Mouse (Mus musculus) liver, postnatal 0 days (tissue): Measurements from ENCODE around the gene Adcy9. TPM values are rescaled to one million over a fixed set of nuclear protein-coding genes. Genes with fewer than 3 reads are reported as not detected.
A peak's percentile ranks its signal among the peaks of the same experiment; 100 is the strongest.

ENCODE experiments used
- ATAC-seq: fragments of 200-750 bp; cut with Nextera tagmentation; 2 replicates; pipeline ENCODE4 v1.8.0; 2017; ENCODE audit warnings: mild to moderate bottlenecking, moderate library complexity
- DNase-seq: peaks from one replicate; pipeline ENCODE4 v3.0.0-alpha.2; 2016
- H3K27ac ChIP-seq: fragments of 300-500 bp; sonication (generic); 2 replicates; pipeline ENCODE4 v1.5.1; 2014; ENCODE audit warnings: antibody characterized with exemption, moderate library complexity, mild to moderate bottlenecking, low read depth
- H3K27me3 ChIP-seq: fragments of 300-500 bp; sonication (generic); 2 replicates; pipeline ENCODE4 v1.6.1; 2014; ENCODE audit warnings: low read length, control low read depth, mixed read lengths; ENCODE audit not compliant: insufficient read depth
- H3K36me3 ChIP-seq: fragments of 300-500 bp; sonication (generic); replicated peaks from 2 replicates; pipeline ENCODE4 v1.6.1; 2014; ENCODE audit warnings: mild to moderate bottlenecking, control low read depth, low read length, moderate library complexity, mixed read lengths; ENCODE audit not compliant: insufficient read depth
- H3K4me1 ChIP-seq: fragments of 300-500 bp; sonication (generic); 2 replicates; pipeline ENCODE4 v1.6.1; 2014; ENCODE audit warnings: antibody characterized with exemption, mild to moderate bottlenecking, control low read depth; ENCODE audit not compliant: insufficient read depth
- H3K4me2 ChIP-seq: fragments of 300-500 bp; sonication (generic); 2 replicates; pipeline ENCODE4 v1.6.1; 2014; ENCODE audit warnings: low read depth, mild to moderate bottlenecking, low read length, moderate library complexity, mixed read lengths
- H3K4me3 ChIP-seq: fragments of 300-500 bp; sonication (generic); 2 replicates; pipeline ENCODE4 v1.5.1; 2014; ENCODE audit warnings: low read depth, low read length
- H3K9ac ChIP-seq: fragments of 300-500 bp; sonication (generic); replicated peaks from 2 replicates; pipeline ENCODE4 v1.6.1; 2014; ENCODE audit warnings: mild to moderate bottlenecking, moderate library complexity
- H3K9me3 ChIP-seq: fragments of 300-500 bp; sonication (generic); 2 replicates; pipeline ENCODE4 v1.6.1; 2016; ENCODE audit warnings: mild to moderate bottlenecking, control low read depth, low read length, mixed read lengths
- CTCF ChIP-seq: sonication (generic); IDR thresholded peaks from 2 replicates; pipeline ENCODE4 v1.5.1; 2016; ENCODE audit warnings: antibody characterized with exemption, low read depth
- EP300 ChIP-seq: IDR thresholded peaks from 2 replicates; pipeline ENCODE4 v1.6.1; 2016; ENCODE audit warnings: antibody characterized with exemption, low read depth, mild to moderate bottlenecking
- WGBS: fragments of 180-500 bp; shearing (Covaris S2); extraction: QIAGEN DNeasy Blood & Tissue Kit; methylation state at CpG from one replicate; pipeline ENCODE4 v1.1.7; 2014; ENCODE audit not compliant: insufficient replicate concordance; 5-methylcytosine and 5-hydroxymethylcytosine counted together
- polyA plus RNA-seq: library from polyadenylated mRNA; unstranded; fragments of >200 nt; fragmentation: Nextera tagmentation; extraction: Ambion mirVana; gene quantifications from 2 replicates; pipeline ENCODE4 v1.2.1, GENCODE M21; 2015

Gene Adcy9
- polyA plus RNA-seq = 0.80 and 0.94 TPM in 2 replicates

DNA sequence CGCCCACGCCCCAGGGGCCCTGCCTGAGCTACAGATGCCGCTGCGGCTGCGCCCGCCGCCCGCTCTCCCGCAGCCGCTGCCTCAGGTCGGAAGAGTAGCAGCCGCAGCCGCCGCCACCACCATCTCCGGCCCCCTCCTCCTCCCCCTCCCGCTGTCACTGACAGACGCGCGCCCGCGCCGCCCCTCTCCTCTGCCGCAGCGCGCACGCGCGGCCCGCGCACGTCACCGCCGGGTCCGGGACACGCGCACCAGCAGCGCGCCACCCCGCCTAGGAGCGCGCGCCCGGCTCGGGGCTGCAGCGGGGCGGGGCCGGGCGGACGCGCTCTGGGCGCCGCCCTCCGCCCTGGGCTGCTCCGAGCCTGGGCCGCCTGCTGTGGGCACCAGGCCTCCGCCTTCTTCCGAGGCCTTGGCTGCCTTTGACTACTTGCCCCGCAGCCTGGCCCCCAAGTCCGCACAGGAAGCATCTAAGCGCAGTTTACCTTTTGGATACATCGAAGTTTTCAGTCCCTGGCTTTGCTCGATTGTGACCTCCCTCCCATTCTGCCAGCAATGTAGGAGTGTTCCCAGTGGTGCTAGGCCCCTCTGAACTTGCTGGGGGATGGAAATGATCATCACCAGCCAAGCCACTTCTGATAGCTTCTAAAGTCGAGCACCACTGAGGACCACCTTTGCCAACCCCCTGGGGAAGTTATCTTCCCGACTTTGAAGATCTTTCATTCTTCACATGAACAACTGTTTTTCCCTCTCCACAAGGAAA, at the start of gene Adcy9:
TSS of gene Adcy9 (minus strand) at position 201 of the 757 bp plus-strand sequence.
- Histone ChIP-seq H3K9ac (peak within 1 kb of the TSS; percentile 72), H3K9me3 (no peaks in the 10 kb centered on the region), H3K4me2 (peak within 1 kb of the TSS; percentile 96), H3K4me3 (peak within 1 kb of the TSS; percentile 66), H3K27me3 (no peaks in the 10 kb centered on the region), H3K27ac (peak within 1 kb of the TSS; percentile 80), H3K4me1 (peaks cover 22% of the 10 kb centered on the region), H3K36me3 (no peaks in the 10 kb centered on the region)
- DNase-seq (peak; percentile 88), ATAC-seq (peak; percentile 92)
- WGBS = under 1% methylated on average over 27 of the region's 64 CpGs
- no peak for TF ChIP-seq EP300
- no peak for TF ChIP-seq CTCF

DNA sequence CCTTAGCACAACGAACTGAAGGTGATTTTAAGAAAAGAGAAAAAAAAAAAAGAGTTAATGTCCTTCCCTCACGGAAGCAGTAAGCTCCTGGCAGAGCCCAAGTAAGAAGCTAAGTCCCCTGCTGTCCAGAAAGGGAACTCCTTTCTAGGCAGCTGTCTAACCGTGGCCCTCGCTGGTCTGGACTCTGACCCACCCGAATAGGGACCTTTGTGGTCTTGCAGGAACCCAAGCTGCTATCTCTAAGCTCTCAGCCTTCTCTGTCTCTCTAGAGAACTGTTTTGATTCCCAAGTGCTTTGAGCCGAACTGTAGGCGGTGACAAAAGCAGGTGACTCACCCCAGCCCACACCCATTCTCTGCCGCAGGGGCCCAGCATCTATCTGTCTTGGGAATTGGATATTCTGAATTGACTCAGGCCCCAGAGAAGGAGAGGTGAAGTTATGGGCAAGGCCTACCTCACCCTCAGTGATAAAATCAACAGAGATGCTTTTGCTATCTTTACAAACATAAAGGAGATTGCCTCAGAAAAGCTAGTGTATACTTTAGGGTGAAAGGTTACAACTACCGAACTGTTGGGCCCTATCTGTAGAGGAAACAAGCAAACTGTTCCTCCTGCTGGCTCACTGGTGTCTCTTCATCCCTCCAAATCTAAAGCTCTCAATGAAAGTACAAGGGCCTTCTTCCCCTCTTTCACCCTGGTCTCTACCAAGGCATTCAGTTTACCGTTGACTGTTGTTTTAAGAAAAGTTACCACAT, 49.5 kb upstream of the Adcy9 start:
- DNase-seq (peak; percentile 23), ATAC-seq (peak; percentile 75)
- no peaks in the 10 kb centered on the region for H3K27me3 ChIP-seq
- no peaks in the 10 kb centered on the region for H3K9me3 ChIP-seq
- H3K4me3 ChIP-seq = no peak overlapping the region
- 0 out of 2 replicates have a peak overlapping the region, but pooled peaks have one; percentile 22 for H3K4me2 ChIP-seq
- peaks cover 13% of the 10 kb centered on the region; the same call in 1 of the 2 replicates for H3K4me1 ChIP-seq
- no peaks in the 10 kb centered on the region for H3K36me3 ChIP-seq
- TF ChIP-seq CTCF (peak; percentile 46), EP300 (no peak)
- WGBS = 33% methylated on average over 10 of the region's 10 CpGs
- H3K27ac ChIP-seq = peak overlapping the region; percentile 51
- H3K9ac ChIP-seq = no peak overlapping the region; the same call in 1 of the 2 replicates

DNA sequence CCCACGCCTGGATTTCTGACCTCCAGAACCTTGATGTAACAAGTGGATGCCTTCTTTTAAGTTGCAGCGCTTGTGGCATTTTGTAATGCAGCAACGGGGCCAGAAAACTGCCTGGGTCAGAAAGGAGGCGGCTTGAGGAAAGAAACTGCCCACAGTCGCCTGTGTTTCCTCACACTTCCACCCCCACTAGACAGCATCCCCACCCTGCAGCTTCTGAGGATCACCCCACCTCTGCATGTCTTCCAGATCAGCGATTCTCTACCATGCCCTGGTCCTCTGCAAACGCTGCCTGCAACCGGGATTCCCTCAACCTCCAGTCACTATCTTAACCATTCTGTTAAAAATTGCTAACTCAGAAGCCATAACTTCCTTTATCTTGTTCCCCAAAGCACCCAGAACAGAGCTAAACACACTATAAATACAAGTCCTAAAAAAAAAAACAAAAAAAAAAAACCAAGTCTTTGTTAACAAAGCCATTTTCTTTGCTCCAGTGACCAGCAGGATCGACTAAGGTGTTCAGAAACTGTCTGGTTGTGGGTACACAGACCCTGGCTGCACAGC, 44.3 kb upstream of the Adcy9 start:
- Histone ChIP-seq H3K4me2 (no peak overlapping the region), H3K9ac (no peak overlapping the region), H3K27ac (no peak overlapping the region), H3K4me3 (no peak overlapping the region), H3K36me3 (no peaks in the 10 kb centered on the region), H3K27me3 (no peaks in the 10 kb centered on the region), H3K4me1 (no peaks in the 10 kb centered on the region; the same call in 1 of the 2 replicates), H3K9me3 (no peaks in the 10 kb centered on the region)
- 41% methylated on average over 9 of the region's 9 CpGs for WGBS
- ATAC-seq (no peak), DNase-seq (no peak)
- TF ChIP-seq CTCF = no peak
- TF ChIP-seq EP300 = no peak

GRCm38 (mm10) chr16:4457927-4458326, 37.6 kb upstream of the Adcy9 start:
- DNase-seq (no peak), ATAC-seq (no peak)
- TF ChIP-seq EP300 (no peak), CTCF (no peak)
- Histone ChIP-seq H3K9me3 (no peaks in the 10 kb centered on the region), H3K36me3 (no peaks in the 10 kb centered on the region), H3K9ac (no peak overlapping the region), H3K4me2 (no peak overlapping the region), H3K27me3 (no peaks in the 10 kb centered on the region), H3K27ac (no peak overlapping the region), H3K4me3 (no peak overlapping the region), H3K4me1 (no peaks in the 10 kb centered on the region)
- WGBS = 69% methylated on average over 3 of the region's 3 CpGs

DNA sequence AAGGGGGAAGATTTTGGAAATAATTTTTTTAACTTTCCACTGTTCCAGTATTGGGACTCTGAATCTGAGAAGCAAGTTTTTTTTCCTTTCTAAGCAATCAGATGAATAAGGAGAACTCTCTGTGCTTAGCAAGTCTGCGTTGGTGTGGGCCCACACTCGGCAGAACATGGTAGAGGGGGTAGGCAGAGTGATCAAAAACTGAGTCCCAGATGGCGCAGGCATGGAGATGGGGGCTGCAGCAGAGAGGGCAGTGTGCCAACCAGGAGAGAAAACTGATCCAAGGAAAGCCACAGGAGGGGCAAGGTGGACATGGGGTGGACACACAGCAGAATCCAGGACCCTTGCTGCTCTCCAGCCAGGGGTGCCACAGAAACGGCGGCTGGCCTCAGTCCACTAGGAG, 36.1 kb upstream of the Adcy9 start:
- Histone ChIP-seq H3K4me1 (no peaks in the 10 kb centered on the region), H3K4me3 (no peak overlapping the region), H3K27ac (no peak overlapping the region), H3K9ac (no peak overlapping the region), H3K4me2 (no peak overlapping the region), H3K9me3 (no peaks in the 10 kb centered on the region), H3K27me3 (no peaks in the 10 kb centered on the region), H3K36me3 (no peaks in the 10 kb centered on the region)
- TF ChIP-seq EP300 (no peak), CTCF (no peak)
- 78% methylated on average over 5 of the region's 5 CpGs for WGBS
- ATAC-seq (no peak), DNase-seq (no peak)

DNA sequence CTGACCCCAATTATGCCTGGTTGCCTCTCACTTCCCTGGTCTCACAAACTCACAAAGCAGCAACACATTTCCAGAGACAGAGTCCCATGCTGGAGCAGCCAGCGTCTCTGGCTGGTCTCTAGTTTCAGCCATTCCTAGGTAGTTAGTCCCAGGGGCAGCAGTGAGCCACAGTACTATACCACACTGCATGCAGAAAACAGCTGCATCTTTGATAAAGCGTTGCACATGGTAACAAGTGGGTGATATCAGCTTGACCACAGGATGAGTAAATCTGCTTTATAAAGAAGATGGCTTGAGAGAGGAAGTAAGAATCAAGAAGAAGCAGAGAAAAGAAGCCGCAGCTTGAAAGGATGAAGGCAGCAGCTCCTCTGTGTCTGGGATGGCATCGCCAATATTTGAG, 35.4 kb upstream of the Adcy9 start:
- TF ChIP-seq EP300 = no peak
- TF ChIP-seq CTCF = no peak
- Histone ChIP-seq H3K4me2 (no peak overlapping the region), H3K9me3 (no peaks in the 10 kb centered on the region), H3K9ac (no peak overlapping the region), H3K27ac (no peak overlapping the region), H3K4me1 (no peaks in the 10 kb centered on the region), H3K36me3 (no peaks in the 10 kb centered on the region), H3K27me3 (no peaks in the 10 kb centered on the region), H3K4me3 (no peak overlapping the region)
- DNase-seq (no peak), ATAC-seq (no peak)
- WGBS = 58% methylated on average over 4 of the region's 4 CpGs
